Mouse (Mus musculus): ENCODE data around the gene B3glct.
A peak's percentile ranks its signal among the peaks of the same experiment; 100 is the strongest.

The B3glct gene

GRCm38 (mm10) chr5:149678100-149678989 is at the start of gene B3glct:
Gene B3glct (plus strand): TSS chr5:149678230.
- DNase-seq (ENCODE audit: low spot score): peak; percentile 87

DNA sequence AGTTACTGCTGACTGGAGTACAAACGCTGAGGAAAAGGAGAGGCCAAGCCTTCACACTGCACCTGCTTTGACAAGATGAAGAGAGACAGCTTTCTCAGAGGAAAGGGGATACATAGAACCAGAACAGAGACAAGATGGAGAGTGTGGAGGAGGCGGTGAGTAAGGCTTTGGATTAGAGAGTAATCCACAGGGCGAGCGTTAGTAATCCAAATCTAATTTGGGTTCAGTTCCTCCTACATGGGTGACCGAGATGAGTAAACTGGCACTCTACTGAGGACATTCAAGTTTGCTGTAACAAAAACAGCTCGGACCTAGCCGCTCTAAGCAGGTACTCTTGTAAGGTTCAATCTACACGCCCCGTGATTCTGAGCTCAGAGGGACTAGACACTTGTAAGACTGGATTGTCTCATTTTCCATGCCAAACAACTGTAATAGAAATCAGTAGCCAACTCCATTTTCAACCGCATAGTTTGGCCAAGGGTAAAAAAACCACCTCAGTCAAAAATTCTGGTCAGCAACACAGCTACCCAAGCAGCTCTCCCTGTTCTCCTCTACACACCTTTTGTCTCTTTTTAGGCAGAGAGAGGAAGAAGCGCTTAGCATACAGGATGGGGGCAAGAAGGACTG is 43.5 kb upstream of the B3glct start:
- no peak for DNase-seq (ENCODE audit: low spot score)

GRCm38 (mm10) chr5:149635556-149635955 is 42.5 kb upstream of the B3glct start:
- DNase-seq (ENCODE audit: low spot score): peak; percentile 46

GRCm38 (mm10) chr5:149636075-149636920 is 41.7 kb upstream of the B3glct start, which contains the start of gene Hsph1:
Gene Hsph1 (minus strand): TSS chr5:149636376.
- peak; percentile 99 for DNase-seq (ENCODE audit: low spot score)

GRCm38 (mm10) chr5:149637306-149637705 is 40.7 kb upstream of the B3glct start:
- no peak for DNase-seq (ENCODE audit: low spot score)

DNA sequence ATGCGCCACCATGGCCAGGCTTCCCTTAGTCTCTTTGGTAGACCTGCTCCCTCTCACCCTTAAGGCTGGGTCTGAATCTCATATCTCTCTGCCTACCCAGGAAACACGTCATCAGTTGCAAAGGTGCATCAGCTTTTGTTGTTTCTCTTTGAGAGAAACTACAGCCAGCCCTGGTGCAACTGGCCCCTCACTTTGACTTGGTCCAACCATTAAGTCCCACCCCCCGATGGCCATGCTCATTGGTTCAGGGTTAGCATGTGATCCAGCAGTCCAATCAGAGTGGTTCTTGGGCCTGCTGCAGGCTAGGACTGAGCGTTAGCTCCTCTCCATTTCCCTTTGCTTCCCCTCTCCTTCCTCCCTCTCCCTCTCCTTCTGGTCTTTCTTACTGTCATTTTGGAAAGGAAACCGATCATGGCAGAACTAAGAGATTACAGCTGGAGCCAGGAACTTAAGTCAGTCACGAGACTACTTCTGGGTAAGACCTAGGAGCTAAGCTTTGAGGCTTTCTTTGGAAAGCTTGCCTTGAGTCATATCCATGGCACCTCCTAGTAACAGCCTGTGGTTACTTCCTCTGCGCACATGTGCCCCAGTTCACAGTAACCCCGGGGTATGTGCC is 36.6 kb upstream of the B3glct start:
- no peak for DNase-seq (ENCODE audit: low spot score)

- DNase-seq (ENCODE audit: low spot score): peak; percentile 47
Observed at GRCm38 (mm10) chr5:149642366-149642765, 35.7 kb upstream of the B3glct start.

- no peak for DNase-seq (ENCODE audit: low spot score)
Observed at GRCm38 (mm10) chr5:149642783-149643509, 35.1 kb upstream of the B3glct start.

GRCm38 (mm10) chr5:149647367-149648115 is 30.5 kb upstream of the B3glct start:
- DNase-seq (ENCODE audit: low spot score): no peak

DNA sequence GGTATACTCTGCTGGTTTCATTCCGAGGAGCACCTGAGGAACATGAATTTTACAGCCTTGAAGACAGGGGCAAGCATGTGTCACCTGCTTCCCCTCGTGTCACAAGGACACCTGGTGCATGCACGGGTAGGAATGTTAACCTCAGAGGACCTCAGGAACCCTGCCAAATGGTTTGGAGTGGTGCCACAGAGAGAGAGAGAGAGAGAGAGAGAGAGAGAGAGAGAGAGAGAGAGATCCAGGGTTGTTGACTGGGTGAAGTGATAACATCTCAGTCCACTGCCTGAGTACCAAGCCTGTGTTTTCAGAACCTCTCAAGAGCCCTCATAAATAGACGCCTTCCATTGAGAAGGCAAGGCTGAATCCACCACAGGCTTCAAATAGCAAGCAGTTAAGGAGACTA is 29.8 kb upstream of the B3glct start:
- no peak for DNase-seq (ENCODE audit: low spot score)

DNA sequence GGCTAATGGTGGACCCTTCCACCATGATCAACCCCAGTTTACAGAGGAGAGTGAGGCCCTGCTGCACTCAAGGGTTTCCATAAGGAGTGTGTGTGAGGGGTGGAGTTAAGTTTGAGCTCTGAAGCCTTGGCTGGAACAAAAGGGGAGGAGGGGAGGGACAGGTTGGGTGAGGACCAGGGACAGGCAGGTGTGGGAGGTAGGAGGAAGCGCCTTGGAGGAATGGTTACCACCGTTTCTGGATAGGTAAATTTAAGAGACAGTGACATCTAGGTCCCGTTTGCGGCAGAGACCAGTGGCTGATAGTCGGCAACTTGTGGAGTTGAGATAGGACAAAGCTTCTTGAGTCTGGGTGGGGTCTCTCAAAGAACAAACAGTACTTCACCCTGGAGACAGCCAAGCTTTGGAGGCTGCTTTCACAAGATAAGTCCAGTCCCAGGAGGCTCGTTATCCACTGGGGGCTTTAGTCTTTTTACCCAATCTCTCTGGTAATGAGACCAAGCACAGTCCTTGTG is 29.1 kb upstream of the B3glct start:
- no peak for DNase-seq (ENCODE audit: low spot score)

DNA sequence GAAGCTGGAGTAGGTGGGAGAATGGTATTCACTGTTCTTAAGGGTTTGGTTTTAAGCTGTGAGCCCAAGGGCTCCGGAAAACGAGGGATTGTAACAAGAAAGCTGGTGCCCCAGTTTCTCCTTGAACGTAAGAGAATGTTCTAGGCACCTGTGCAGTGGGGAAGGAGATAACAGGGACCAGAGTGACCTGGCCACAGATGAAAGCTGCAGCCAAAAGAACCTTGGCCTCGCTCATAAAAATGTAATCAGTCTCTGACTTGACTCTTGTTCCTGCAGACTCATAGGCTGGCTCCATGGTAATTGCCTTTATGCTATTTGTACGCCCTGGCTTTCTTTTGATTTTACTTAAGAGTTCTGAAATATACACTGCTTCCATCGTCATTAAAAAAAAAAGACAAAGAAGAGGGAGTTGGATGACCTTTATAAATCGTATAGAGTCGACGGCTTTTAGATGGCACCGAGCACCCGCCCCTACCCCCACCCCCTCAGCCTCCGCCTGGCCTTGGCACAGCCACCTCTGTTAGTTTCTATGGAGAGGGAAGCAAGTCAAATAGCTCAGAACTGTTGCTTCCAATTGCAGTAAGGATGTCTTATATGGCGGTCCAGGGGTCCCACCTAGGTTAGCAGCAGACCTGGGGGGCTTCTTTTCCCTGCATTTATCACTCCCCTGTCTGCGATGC is 28.4 kb upstream of the B3glct start:
- DNase-seq (ENCODE audit: low spot score): no peak

DNA sequence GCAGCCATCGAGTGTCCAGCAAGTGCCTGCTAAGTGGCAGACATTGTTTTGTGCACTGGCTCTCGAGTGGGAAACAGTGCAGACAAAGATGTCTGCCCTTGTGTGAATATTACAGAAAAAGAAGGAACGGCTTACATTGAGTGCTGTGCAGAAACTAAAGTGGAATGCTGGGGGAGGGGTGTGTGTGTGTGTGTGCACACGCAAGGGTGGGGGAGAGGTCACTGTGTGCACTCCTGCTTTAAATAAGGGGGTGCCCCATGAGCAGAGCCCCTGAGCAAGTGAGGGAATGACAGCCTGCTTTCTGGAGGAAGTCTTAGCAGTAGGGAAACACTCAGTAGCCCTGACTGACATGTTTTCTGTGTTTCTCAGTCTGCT is 27.9 kb upstream of the B3glct start:
- no peak for DNase-seq (ENCODE audit: low spot score)

DNA sequence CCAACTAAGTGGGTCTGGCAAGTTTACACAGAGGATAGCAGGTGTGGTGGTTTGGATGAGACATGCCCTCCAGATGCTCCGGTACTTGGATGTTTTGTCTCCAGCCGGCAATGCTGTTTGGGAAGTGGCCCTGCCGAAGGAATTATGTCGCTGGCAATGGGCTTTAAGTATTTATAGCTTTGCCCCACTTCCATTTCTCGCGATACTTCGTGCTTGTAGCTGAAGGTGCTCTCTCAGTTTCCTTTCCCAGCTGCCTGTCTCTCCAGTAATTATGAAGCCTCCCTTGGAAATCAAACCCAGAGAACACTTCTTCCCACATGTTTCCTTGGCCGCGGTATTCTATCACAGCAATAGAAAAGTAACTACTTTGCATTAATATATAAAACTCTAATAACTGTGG is 22.4 kb upstream of the B3glct start:
- DNase-seq (ENCODE audit: low spot score): peak; percentile 48

DNA sequence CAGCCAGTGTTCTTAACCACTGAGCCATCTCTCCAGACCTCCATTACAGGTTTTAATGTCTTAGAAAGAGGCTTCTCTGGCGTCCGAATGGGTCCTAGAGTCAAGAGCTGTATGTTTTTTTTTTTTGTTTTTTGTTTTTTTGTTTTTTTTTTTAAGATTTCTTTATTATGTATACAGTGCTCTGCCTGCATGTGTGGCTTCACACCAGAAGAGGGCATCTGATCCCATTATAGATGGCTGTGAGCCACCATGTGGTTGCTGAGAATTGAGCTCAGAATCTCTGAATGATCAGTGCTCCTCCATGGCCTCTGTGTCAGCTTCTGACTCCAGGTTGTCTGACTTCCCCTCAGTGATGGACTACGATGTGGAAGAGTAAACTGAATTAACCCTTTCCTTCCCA is 20.0 kb upstream of the B3glct start:
- no peak for DNase-seq (ENCODE audit: low spot score)

- DNase-seq (ENCODE audit: low spot score): no peak
Observed at GRCm38 (mm10) chr5:149658741-149659413, 19.2 kb upstream of the B3glct start.

GRCm38 (mm10) chr5:149659414-149659780 is 18.6 kb upstream of the B3glct start:
- DNase-seq (ENCODE audit: low spot score): no peak

DNA sequence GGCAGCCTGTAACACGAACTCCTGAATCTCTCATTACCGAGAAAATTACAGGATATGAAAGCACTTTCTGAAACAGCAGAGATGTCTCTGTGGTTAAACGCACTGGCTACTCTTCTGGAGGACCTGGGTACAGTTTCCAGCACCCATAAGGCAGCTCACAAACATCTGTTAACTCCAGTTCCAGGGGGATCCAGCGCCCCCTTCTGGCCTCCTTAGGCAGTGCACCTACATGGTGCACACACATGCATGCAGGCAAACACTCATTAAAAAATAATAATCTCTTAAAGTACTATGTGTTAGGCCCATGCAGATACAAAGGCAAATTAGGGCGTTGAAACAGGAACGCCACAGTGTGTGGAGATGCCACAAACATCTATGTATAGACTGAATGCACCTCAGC is 16.6 kb upstream of the B3glct start:
- no peak for DNase-seq (ENCODE audit: low spot score)

GRCm38 (mm10) chr5:149662980-149663379 is 15.1 kb upstream of the B3glct start:
- no peak for DNase-seq (ENCODE audit: low spot score)
